Mouse (Mus musculus) brain, embryonic 14.5 days (tissue): ENCODE results near the gene 6330409D20Rik.

Source experiments
- CTCF ChIP-seq: fragments of 200-500 bp; IDR thresholded peaks from 2 replicates; pipeline ENCODE4 v1.5.1; 2012; ENCODE audit warnings: inconsistent platforms, mild to moderate bottlenecking, moderate library complexity, borderline replicate concordance; ENCODE audit not compliant: insufficient read depth, insufficient read length; ENCODE audit errors: extremely low read depth
- POLR2A ChIP-seq: fragments of 200-500 bp; IDR thresholded peaks from 2 replicates; pipeline ENCODE4 v1.6.1; 2012; ENCODE audit warnings: mild to moderate bottlenecking, inconsistent platforms, borderline replicate concordance; ENCODE audit not compliant: poor library complexity, insufficient read depth, insufficient read length, severe bottlenecking; ENCODE audit errors: extremely low read depth

- TF ChIP-seq CTCF = peak; percentile 76
- TF ChIP-seq POLR2A = no peak
Measured at GRCm38 (mm10) chr2:32779131-32779530, 38.3 kb upstream of the 6330409D20Rik start.
